Mouse (Mus musculus): ENCODE measurements around the gene Mepce. TPM values are rescaled to one million over a fixed set of nuclear protein-coding genes. Genes with fewer than 3 reads are reported as not detected.
A peak's percentile ranks its signal among the peaks of the same experiment; 100 is the strongest.

Mepce gene
- total and polyA plus RNA-seq, 2 experiments = 13.7 to 18.7 TPM

- H3K27me3 ChIP-seq (ENCODE audit: control insufficient read depth, insufficient read depth, low read length) = no peaks in the 10 kb centered on the region
- 81% methylated on average over 3 of the region's 3 CpGs for WGBS
- H3K27ac ChIP-seq (replicated peaks; ENCODE audit: insufficient read depth, low read depth, low read length) = no peak overlapping the region
- no peak overlapping the region for H3K9ac ChIP-seq (ENCODE audit: low read depth, low read length)
- H3K4me3 ChIP-seq (ENCODE audit: insufficient read depth, low read depth, low read length) = no peak overlapping the region
- TF ChIP-seq POLR2A (IDR thresholded peaks at IDR 0.05; ENCODE audit: extremely low read depth, insufficient read depth, low read length) = no peak
- no peaks in the 10 kb centered on the region for H3K79me2 ChIP-seq (ENCODE audit: control insufficient read depth, insufficient read depth, low read length)
- H3K4me1 ChIP-seq (ENCODE audit: control insufficient read depth, insufficient read depth, low read length) = no peaks in the 10 kb centered on the region
- no peaks in the 10 kb centered on the region for H3K36me3 ChIP-seq (ENCODE audit: control insufficient read depth, insufficient read depth, low read length)
- no peak for DNase-seq (ENCODE audit: extremely low read depth, low read depth, low spot score)
Measured at GRCm38 (mm10) chr5:137800917-137801316, 13.5 kb upstream of the Mepce start.

- no peak for DNase-seq (ENCODE audit: extremely low read depth, low read depth, low spot score)
- no peak overlapping the region for H3K27ac ChIP-seq (replicated peaks; ENCODE audit: insufficient read depth, low read depth, low read length)
- H3K9ac ChIP-seq (ENCODE audit: low read depth, low read length) = no peak overlapping the region
- H3K4me1 ChIP-seq (ENCODE audit: control insufficient read depth, insufficient read depth, low read length) = no peaks in the 10 kb centered on the region
- no peak overlapping the region for H3K4me3 ChIP-seq (ENCODE audit: insufficient read depth, low read depth, low read length)
- TF ChIP-seq CTCF (IDR thresholded peaks at IDR 0.05; ENCODE audit: low read depth, low read length) (no peak), POLR2A (IDR thresholded peaks at IDR 0.05; ENCODE audit: extremely low read depth, insufficient read depth, low read length) (no peak)
- WGBS = 86% methylated on average over 3 of the region's 3 CpGs
- no peaks in the 10 kb centered on the region for H3K79me2 ChIP-seq (ENCODE audit: control insufficient read depth, insufficient read depth, low read length)
- no peaks in the 10 kb centered on the region for H3K27me3 ChIP-seq (ENCODE audit: control insufficient read depth, insufficient read depth, low read length)
- H3K36me3 ChIP-seq (ENCODE audit: control insufficient read depth, insufficient read depth, low read length) = no peaks in the 10 kb centered on the region
Measured at GRCm38 (mm10) chr5:137796606-137797005, 9.2 kb upstream of the Mepce start.

GRCm38 (mm10) chr5:137791553-137791952, 4.1 kb upstream of the Mepce start:
- Histone ChIP-seq H3K79me2 (ENCODE audit: control insufficient read depth, insufficient read depth, low read length) (no peaks in the 10 kb centered on the region), H3K9ac (ENCODE audit: low read depth, low read length) (no peak overlapping the region), H3K4me3 (ENCODE audit: insufficient read depth, low read depth, low read length) (no peak overlapping the region), H3K27ac (replicated peaks; ENCODE audit: insufficient read depth, low read depth, low read length) (no peak overlapping the region), H3K27me3 (ENCODE audit: control insufficient read depth, insufficient read depth, low read length) (no peaks in the 10 kb centered on the region), H3K4me1 (ENCODE audit: control insufficient read depth, insufficient read depth, low read length) (peaks cover 4% of the 10 kb centered on the region), H3K36me3 (ENCODE audit: control insufficient read depth, insufficient read depth, low read length) (no peaks in the 10 kb centered on the region)
- TF ChIP-seq CTCF (IDR thresholded peaks at IDR 0.05; ENCODE audit: low read depth, low read length) (no peak), POLR2A (IDR thresholded peaks at IDR 0.05; ENCODE audit: extremely low read depth, insufficient read depth, low read length) (no peak)
- DNase-seq (ENCODE audit: extremely low read depth, low read depth, low spot score) = no peak

- Histone ChIP-seq H3K9ac (ENCODE audit: low read depth, low read length) (no peak overlapping the region), H3K79me2 (ENCODE audit: control insufficient read depth, insufficient read depth, low read length) (peaks cover 14% of the 10 kb centered on the region; the same call in 1 of the 2 replicates), H3K4me1 (ENCODE audit: control insufficient read depth, insufficient read depth, low read length) (peaks cover 17% of the 10 kb centered on the region), H3K36me3 (ENCODE audit: control insufficient read depth, insufficient read depth, low read length) (no peaks in the 10 kb centered on the region), H3K4me3 (ENCODE audit: insufficient read depth, low read depth, low read length) (no peak overlapping the region), H3K27me3 (ENCODE audit: control insufficient read depth, insufficient read depth, low read length) (no peaks in the 10 kb centered on the region), H3K27ac (replicated peaks; ENCODE audit: insufficient read depth, low read depth, low read length) (no peak overlapping the region)
- no peak for DNase-seq (ENCODE audit: extremely low read depth, low read depth, low spot score)
- 99% methylated on average over 2 of the region's 2 CpGs for WGBS
- no peak for TF ChIP-seq CTCF (IDR thresholded peaks at IDR 0.05; ENCODE audit: low read depth, low read length)
- no peak for TF ChIP-seq POLR2A (IDR thresholded peaks at IDR 0.05; ENCODE audit: extremely low read depth, insufficient read depth, low read length)
Measured at GRCm38 (mm10) chr5:137788946-137789531, 1.6 kb upstream of the Mepce start.

- Histone ChIP-seq H3K27me3 (ENCODE audit: control insufficient read depth, insufficient read depth, low read length) (no peaks in the 10 kb centered on the region), H3K27ac (replicated peaks; ENCODE audit: insufficient read depth, low read depth, low read length) (no peak overlapping the region), H3K4me3 (ENCODE audit: insufficient read depth, low read depth, low read length) (0 out of 2 replicates have a peak overlapping the region, but pooled peaks have one; percentile 3), H3K36me3 (ENCODE audit: control insufficient read depth, insufficient read depth, low read length) (no peaks in the 10 kb centered on the region; the same call in 1 of the 2 replicates), H3K4me1 (ENCODE audit: control insufficient read depth, insufficient read depth, low read length) (peaks cover 19% of the 10 kb centered on the region), H3K79me2 (ENCODE audit: control insufficient read depth, insufficient read depth, low read length) (peaks cover 16% of the 10 kb centered on the region), H3K9ac (ENCODE audit: low read depth, low read length) (no peak overlapping the region)
- 67% methylated on average over 24 of the region's 24 CpGs for WGBS
- TF ChIP-seq POLR2A (IDR thresholded peaks at IDR 0.05; ENCODE audit: extremely low read depth, insufficient read depth, low read length) (no peak), CTCF (IDR thresholded peaks at IDR 0.05; ENCODE audit: low read depth, low read length) (no peak)
- no peak for DNase-seq (ENCODE audit: extremely low read depth, low read depth, low spot score)
Measured at GRCm38 (mm10) chr5:137788171-137788570, 716 bp upstream of the Mepce start.

GRCm38 (mm10) chr5:137786109-137786942, 1.1 kb downstream of the Mepce start:
- under 1% methylated on average over 79 of the region's 79 CpGs for WGBS
- TF ChIP-seq POLR2A (IDR thresholded peaks at IDR 0.05; ENCODE audit: extremely low read depth, insufficient read depth, low read length) (peak; percentile 97), CTCF (IDR thresholded peaks at IDR 0.05; ENCODE audit: low read depth, low read length) (no peak)
- H3K27me3 ChIP-seq (ENCODE audit: control insufficient read depth, insufficient read depth, low read length) = no peaks in the 10 kb centered on the region

More at GRCm38 (mm10) chr5:137786109-137786942, 1.1 kb downstream of the Mepce start:
- Histone ChIP-seq H3K27ac (replicated peaks; ENCODE audit: insufficient read depth, low read depth, low read length) (peak overlapping the region; percentile 85), H3K36me3 (ENCODE audit: control insufficient read depth, insufficient read depth, low read length) (peaks cover 11% of the 10 kb centered on the region; the same call in 1 of the 2 replicates), H3K4me3 (ENCODE audit: insufficient read depth, low read depth, low read length) (peak overlapping the region; percentile 82), H3K4me1 (ENCODE audit: control insufficient read depth, insufficient read depth, low read length) (peaks cover 19% of the 10 kb centered on the region), H3K79me2 (ENCODE audit: control insufficient read depth, insufficient read depth, low read length) (peaks cover 16% of the 10 kb centered on the region), H3K9ac (ENCODE audit: low read depth, low read length) (peak overlapping the region; percentile 91)
- DNase-seq (ENCODE audit: extremely low read depth, low read depth, low spot score) = peak; percentile 97

All from liver, adult 2 months (tissue).